Mouse (Mus musculus): ENCODE measurements at regions not wholly inside any gene's neighbourhood (a gene's known extent, or its start where the extent isn't known, plus 50 kb on each side); places are given as distances from the start of the nearest gene placed in this dataset.

DNA sequence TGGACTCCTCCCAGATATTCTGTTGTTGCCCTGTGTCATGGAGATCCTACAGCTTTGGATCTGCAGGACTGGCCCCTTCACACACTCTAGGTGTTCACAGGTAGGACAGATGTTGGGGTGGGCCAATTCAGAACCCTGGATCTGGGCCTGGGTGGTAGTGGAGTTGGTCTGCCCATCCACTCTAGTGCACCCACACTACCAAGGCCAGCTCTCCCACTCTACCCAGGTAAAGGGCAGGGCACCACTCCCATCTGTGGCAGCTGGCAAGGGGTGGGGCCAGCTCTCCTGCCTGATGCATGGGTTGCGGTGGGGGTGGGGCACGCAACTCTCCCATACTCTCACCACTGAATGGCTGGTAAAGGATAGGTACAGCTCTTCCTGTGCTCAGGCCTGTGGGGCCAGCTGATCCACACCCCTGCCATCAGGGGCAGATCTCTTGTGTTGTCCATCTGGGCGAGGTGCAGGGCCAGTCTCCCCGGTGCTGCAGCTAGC lies 76.5 kb downstream of the Gja1 start:
- Histone ChIP-seq H3K36me3 (no peaks in the 10 kb centered on the region), H3K27me3 (no peaks in the 10 kb centered on the region), H3K4me1 (no peaks in the 10 kb centered on the region), H3K4me3 (no peak overlapping the region), H3K9me3 (no peaks in the 10 kb centered on the region), H3K27ac (no peak overlapping the region), H3K4me2 (no peak overlapping the region), H3K9ac (no peak overlapping the region)
- 95% methylated on average over 4 of the region's 4 CpGs for WGBS
- no peak for ATAC-seq (ENCODE audit: insufficient number of reproducible peaks, insufficient read depth, low FRiP score, low TSS enrichment, low read depth)

DNA sequence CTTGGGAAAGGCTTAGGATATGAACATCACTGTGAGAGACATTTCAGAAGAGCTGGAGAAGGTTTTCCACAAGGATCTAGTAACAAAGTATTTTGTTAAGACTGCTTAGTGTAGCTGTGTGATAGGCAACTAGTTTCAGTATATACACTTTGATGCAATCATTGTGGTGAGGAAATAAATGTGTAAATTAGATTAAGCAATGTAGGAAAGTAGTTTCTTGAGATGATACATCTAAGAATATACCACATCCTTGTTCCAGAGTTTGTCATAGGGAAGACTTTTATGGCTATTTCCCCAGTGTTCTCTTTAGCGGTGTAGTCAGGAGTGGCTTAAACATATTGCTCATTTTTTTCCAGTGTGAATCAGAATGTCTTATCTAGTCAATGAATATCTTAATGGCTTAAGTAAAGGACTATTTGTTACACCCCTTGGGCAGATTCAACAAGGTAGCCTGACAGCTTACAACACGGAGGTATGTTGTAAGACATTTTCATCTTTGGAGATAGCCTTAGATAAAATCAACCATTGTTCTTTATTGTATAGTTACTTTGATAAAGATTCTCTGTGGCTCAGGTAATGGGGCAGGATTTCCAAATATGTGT lies 78.8 kb downstream of the Gja1 start:
- H3K27ac ChIP-seq = no peak overlapping the region
- no peaks in the 10 kb centered on the region for H3K9me3 ChIP-seq
- no peaks in the 10 kb centered on the region for H3K4me1 ChIP-seq
- no peaks in the 10 kb centered on the region for H3K36me3 ChIP-seq
- no peak overlapping the region for H3K4me3 ChIP-seq
- ATAC-seq (ENCODE audit: insufficient number of reproducible peaks, insufficient read depth, low FRiP score, low TSS enrichment, low read depth) = no peak
- WGBS = 88% methylated on average over 2 of the region's 2 CpGs
- no peak overlapping the region for H3K4me2 ChIP-seq
- no peaks in the 10 kb centered on the region for H3K27me3 ChIP-seq
- H3K9ac ChIP-seq = no peak overlapping the region

- Histone ChIP-seq H3K27me3 (no peaks in the 10 kb centered on the region), H3K9me3 (peaks cover 3% of the 10 kb centered on the region; the same call in 1 of the 2 replicates), H3K36me3 (no peaks in the 10 kb centered on the region), H3K27ac (peak overlapping the region; percentile 89), H3K4me3 (peak overlapping the region; percentile 31; the same call in 1 of the 2 replicates), H3K4me2 (peak overlapping the region; percentile 58), H3K4me1 (peaks cover 15% of the 10 kb centered on the region), H3K9ac (peak overlapping the region; percentile 55; the same call in 1 of the 2 replicates)
- ATAC-seq (ENCODE audit: insufficient number of reproducible peaks, insufficient read depth, low FRiP score, low TSS enrichment, low read depth) = no peak
- WGBS = 22% methylated on average over 6 of the region's 6 CpGs
These were observed 91.4 kb downstream of the Gja1 start for GRCm38 (mm10) chr10:56468537-56468936.

- H3K9ac ChIP-seq = peak overlapping the region; percentile 55
- no peaks in the 10 kb centered on the region for H3K27me3 ChIP-seq
- WGBS = 11% methylated on average over 15 of the region's 15 CpGs
- ATAC-seq (ENCODE audit: insufficient number of reproducible peaks, insufficient read depth, low FRiP score, low TSS enrichment, low read depth) = 0 out of 2 replicates have a peak, but pooled peaks have one; percentile 11
- H3K4me1 ChIP-seq = peaks cover 15% of the 10 kb centered on the region
- H3K4me3 ChIP-seq = peak overlapping the region; percentile 31
- H3K36me3 ChIP-seq = no peaks in the 10 kb centered on the region
- peak overlapping the region; percentile 89 for H3K27ac ChIP-seq
- peaks cover 3% of the 10 kb centered on the region; the same call in 1 of the 2 replicates for H3K9me3 ChIP-seq
- peak overlapping the region; percentile 58 for H3K4me2 ChIP-seq
These were observed 92.0 kb downstream of the Gja1 start for GRCm38 (mm10) chr10:56468993-56469712.

DNA sequence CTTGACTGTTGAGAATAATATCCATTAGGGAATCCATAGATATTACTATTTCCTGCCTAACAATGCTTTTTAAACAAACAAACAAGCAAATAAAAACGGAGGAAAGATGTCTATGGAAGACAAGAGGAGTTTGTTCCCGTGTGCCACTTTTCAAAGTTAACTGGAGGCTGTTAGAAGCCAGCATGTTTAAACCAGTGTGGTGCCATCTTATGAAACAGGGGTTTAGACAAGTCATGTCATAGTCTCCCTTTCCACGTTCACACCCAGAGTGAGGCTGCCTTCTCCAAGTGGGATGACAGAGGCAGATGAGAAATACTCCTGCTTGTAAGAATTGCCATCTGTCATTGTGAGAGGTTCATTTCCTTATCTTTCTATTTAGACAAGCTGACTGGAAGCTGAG lies 92.8 kb downstream of the Gja1 start:
- Histone ChIP-seq H3K9ac (no peak overlapping the region), H3K27me3 (no peaks in the 10 kb centered on the region), H3K4me2 (peak overlapping the region; percentile 58), H3K27ac (no peak overlapping the region), H3K4me1 (peaks cover 15% of the 10 kb centered on the region), H3K36me3 (no peaks in the 10 kb centered on the region), H3K9me3 (peaks cover 3% of the 10 kb centered on the region; the same call in 1 of the 2 replicates), H3K4me3 (no peak overlapping the region)
- ATAC-seq (ENCODE audit: insufficient number of reproducible peaks, insufficient read depth, low FRiP score, low TSS enrichment, low read depth) = no peak
- WGBS = 66% methylated on average over 3 of the region's 3 CpGs

DNA sequence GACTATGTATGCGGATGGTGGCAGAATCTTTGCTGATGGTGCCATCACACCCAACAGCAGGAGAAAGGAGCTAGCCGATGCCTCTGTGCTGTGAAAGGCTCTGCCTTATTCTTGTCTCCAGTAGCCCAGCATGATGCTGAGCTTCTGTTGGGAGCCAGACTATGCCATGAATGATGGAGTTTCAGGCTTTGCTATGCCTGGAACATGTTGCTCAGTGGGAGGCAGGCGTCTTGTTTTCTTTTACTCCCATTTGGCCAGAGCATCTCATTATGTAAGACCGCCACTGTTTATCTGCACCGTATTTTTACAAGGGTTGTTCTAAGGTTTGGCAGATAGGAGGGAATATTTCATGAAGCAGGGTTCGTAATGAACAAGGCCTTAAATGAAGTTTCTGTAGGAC lies 97.8 kb downstream of the Gja1 start:
- Histone ChIP-seq H3K27me3 (no peaks in the 10 kb centered on the region), H3K4me2 (no peak overlapping the region), H3K9ac (no peak overlapping the region), H3K9me3 (no peaks in the 10 kb centered on the region), H3K4me1 (0 out of 2 replicates have a peak, but pooled peaks cover 3% of the 10 kb centered on the region), H3K4me3 (no peak overlapping the region), H3K27ac (no peak overlapping the region), H3K36me3 (no peaks in the 10 kb centered on the region)
- ATAC-seq (ENCODE audit: insufficient number of reproducible peaks, insufficient read depth, low FRiP score, low TSS enrichment, low read depth) = no peak
- WGBS = 89% methylated on average over 6 of the region's 6 CpGs

DNA sequence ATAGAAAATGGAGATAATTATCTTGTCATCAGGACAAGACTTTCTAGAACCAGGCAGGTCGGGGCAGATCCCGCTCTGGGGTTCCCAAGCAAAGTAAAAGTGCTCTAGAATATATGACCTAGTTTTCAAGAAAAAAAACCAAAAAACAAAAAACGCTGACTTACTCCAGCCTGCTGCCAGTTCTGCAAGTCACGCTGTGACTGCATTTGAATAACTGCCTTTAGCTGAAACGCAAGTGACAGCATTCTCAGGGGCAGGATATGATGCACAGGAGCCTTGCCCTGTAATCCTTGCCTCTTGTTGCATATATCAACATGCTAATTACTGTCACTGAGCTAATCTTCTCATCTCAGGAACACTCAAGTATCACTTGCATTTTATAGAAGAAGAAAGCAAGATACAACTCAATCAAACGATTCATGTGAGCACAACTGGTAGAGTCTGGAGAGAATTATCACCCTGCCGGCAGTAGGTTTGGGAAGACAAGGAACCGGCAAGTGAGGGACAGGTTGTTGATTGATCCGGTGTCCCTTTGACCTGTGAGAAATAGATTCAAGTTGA lies 105.1 kb downstream of the Gja1 start:
- Histone ChIP-seq H3K27me3 (no peaks in the 10 kb centered on the region), H3K9ac (no peak overlapping the region), H3K4me2 (no peak overlapping the region), H3K27ac (0 out of 2 replicates have a peak overlapping the region, but pooled peaks have one; percentile 11), H3K36me3 (no peaks in the 10 kb centered on the region), H3K4me3 (no peak overlapping the region), H3K4me1 (peaks cover 6% of the 10 kb centered on the region; the same call in 1 of the 2 replicates), H3K9me3 (no peaks in the 10 kb centered on the region)
- whole genome bisulfite sequencing = 41% methylated on average over 9 of the region's 9 CpGs
- ATAC-seq (ENCODE audit: insufficient number of reproducible peaks, insufficient read depth, low FRiP score, low TSS enrichment, low read depth) = no peak

DNA sequence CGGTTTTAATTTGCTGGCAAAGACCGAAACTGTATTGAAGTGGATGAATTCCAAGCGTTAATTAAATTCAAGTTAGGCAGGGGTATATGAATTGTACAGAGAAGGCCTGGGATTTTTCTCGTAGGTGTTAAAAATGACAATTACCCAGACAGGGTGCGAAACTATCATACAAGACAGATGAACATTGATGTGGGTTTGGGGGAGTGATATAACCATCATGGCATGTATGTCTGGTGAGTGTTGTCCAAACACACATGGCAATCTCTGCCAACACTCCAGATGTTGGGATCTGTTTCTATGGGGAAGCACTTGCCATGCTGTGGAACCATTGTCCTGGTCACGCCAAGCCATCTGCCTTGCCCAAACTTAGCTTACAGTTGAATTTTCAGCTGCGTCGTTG lies 107.8 kb downstream of the Gja1 start:
- Histone ChIP-seq H3K27ac (no peak overlapping the region), H3K4me3 (no peak overlapping the region), H3K36me3 (no peaks in the 10 kb centered on the region), H3K9me3 (no peaks in the 10 kb centered on the region), H3K27me3 (no peaks in the 10 kb centered on the region), H3K9ac (no peak overlapping the region), H3K4me1 (peaks cover 6% of the 10 kb centered on the region; the same call in 1 of the 2 replicates), H3K4me2 (no peak overlapping the region)
- ATAC-seq (ENCODE audit: insufficient number of reproducible peaks, insufficient read depth, low FRiP score, low TSS enrichment, low read depth) = no peak
- 86% methylated on average over 8 of the region's 8 CpGs for WGBS

GRCm38 (mm10) chr10:56485746-56486145 lies 108.6 kb downstream of the Gja1 start:
- 95% methylated on average over 5 of the region's 5 CpGs for WGBS
- H3K9me3 ChIP-seq = no peaks in the 10 kb centered on the region
- peaks cover 6% of the 10 kb centered on the region; the same call in 1 of the 2 replicates for H3K4me1 ChIP-seq
- H3K27ac ChIP-seq = no peak overlapping the region
- no peak overlapping the region for H3K4me3 ChIP-seq
- no peak overlapping the region for H3K9ac ChIP-seq
- no peaks in the 10 kb centered on the region for H3K36me3 ChIP-seq
- no peaks in the 10 kb centered on the region for H3K27me3 ChIP-seq
- H3K4me2 ChIP-seq = no peak overlapping the region
- ATAC-seq (ENCODE audit: insufficient number of reproducible peaks, insufficient read depth, low FRiP score, low TSS enrichment, low read depth) = no peak

DNA sequence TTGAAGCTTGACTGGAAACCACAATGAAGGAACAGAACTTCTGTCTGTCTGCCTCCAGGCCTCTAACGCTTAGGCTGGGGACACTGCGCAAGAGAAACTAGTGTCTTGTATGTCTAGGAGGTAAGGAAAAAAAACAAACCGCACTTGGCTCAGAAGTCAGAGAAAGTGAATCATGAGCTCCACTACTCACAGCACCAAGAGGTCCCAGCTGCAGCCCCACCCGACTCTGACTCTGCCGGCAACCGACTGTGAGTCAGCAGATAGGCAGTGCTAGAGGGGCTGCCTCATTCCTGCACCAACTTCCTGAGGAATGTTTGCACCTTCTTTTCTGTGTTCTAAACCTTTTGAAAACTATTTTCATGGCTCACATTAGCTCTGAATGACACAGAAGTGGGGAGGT lies 109.5 kb downstream of the Gja1 start:
- Histone ChIP-seq H3K4me2 (no peak overlapping the region), H3K27ac (no peak overlapping the region), H3K4me3 (no peak overlapping the region), H3K4me1 (peaks cover 6% of the 10 kb centered on the region; the same call in 1 of the 2 replicates), H3K9me3 (no peaks in the 10 kb centered on the region), H3K27me3 (no peaks in the 10 kb centered on the region), H3K9ac (no peak overlapping the region), H3K36me3 (no peaks in the 10 kb centered on the region)
- WGBS = 45% methylated on average over 6 of the region's 6 CpGs
- 0 out of 2 replicates have a peak, but pooled peaks have one; percentile 26 for ATAC-seq (ENCODE audit: insufficient number of reproducible peaks, insufficient read depth, low FRiP score, low TSS enrichment, low read depth)

DNA sequence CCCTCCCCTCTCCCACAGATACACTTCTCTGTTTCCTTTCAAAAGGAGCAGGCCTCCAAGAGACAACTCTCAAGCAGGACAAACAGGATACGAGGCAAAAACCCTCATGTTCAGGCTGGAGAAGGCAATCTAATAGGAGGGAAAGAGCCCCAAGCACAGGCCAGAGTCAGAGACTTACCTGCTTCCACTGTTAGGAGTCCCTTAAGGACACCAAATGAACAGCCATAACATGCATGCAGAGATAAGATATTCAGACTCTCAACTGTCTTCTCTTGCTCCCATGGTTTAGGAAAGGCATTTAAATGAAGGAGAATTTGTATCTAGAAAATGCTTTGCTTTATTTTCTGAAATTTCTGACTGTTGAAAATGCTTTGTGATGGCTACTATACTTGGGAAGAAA lies 116.3 kb downstream of the Gja1 start:
- Histone ChIP-seq H3K4me3 (no peak overlapping the region), H3K9me3 (no peaks in the 10 kb centered on the region), H3K36me3 (no peaks in the 10 kb centered on the region), H3K27ac (no peak overlapping the region), H3K4me2 (no peak overlapping the region), H3K9ac (no peak overlapping the region), H3K27me3 (no peaks in the 10 kb centered on the region), H3K4me1 (no peaks in the 10 kb centered on the region)
- 50% methylated on average over 1 of the region's 1 CpGs for WGBS
- no peak for ATAC-seq (ENCODE audit: insufficient number of reproducible peaks, insufficient read depth, low FRiP score, low TSS enrichment, low read depth)
